Mouse (Mus musculus) cortical plate, adult 2 months (tissue): ENCODE measurements around the gene Kpna2.

Experiments used
- CTCF ChIP-seq: fragments of 200-500 bp; IDR thresholded peaks from 2 replicates; pipeline ENCODE4 v1.5.1; 2011; ENCODE audit warnings: mild to moderate bottlenecking, control low read depth, low read length; ENCODE audit not compliant: insufficient read depth; ENCODE audit errors: extremely low read depth
- POLR2A ChIP-seq: fragments of 200-500 bp; IDR thresholded peaks from 2 replicates; pipeline ENCODE4 v1.6.1; 2011; ENCODE audit warnings: mild to moderate bottlenecking, low read length, control low read depth; ENCODE audit not compliant: insufficient read depth; ENCODE audit errors: extremely low read depth

DNA sequence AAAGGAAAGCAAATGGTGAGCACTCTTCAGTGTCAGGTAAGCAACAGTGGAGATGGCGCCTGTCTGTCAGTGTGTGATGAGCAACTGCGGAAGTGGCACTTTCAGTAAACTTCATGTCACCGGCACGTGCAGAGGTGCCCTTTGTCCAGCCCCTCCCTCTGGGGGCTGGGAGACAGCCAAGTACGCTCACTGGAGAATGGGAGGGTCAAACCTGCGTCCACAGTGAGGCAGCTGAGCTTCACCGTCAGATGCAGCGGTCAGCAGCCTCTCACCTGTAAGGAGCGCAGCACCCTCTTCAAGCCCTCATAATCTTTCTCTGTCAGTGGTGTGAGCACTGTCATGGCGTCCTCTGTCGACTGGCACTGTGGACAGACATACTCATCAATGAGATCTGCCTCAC, 44.0 kb upstream of the Kpna2 start:
- TF ChIP-seq POLR2A: no peak
- TF ChIP-seq CTCF: no peak
